Mouse (Mus musculus) testis, adult 10 weeks (tissue): ENCODE measurements around the gene Set. TPM values are rescaled to one million over a fixed set of nuclear protein-coding genes. Genes with fewer than 3 reads are reported as not detected.

Experiments used
- polyA plus RNA-seq: library from polyadenylated mRNA; stranded (reverse); fragments of 350-450 nt; fragmentation: Illumina TruSeq; extraction: RNeasy Lipid Tissue Mini Kit (QIAGEN cat#74804); gene quantifications from one replicate; pipeline ENCODE4 v1.2.3, GENCODE M21; 2014; ENCODE audit warnings: low read depth, low replicate concordance

Set gene
- 223 TPM for polyA plus RNA-seq

DNA sequence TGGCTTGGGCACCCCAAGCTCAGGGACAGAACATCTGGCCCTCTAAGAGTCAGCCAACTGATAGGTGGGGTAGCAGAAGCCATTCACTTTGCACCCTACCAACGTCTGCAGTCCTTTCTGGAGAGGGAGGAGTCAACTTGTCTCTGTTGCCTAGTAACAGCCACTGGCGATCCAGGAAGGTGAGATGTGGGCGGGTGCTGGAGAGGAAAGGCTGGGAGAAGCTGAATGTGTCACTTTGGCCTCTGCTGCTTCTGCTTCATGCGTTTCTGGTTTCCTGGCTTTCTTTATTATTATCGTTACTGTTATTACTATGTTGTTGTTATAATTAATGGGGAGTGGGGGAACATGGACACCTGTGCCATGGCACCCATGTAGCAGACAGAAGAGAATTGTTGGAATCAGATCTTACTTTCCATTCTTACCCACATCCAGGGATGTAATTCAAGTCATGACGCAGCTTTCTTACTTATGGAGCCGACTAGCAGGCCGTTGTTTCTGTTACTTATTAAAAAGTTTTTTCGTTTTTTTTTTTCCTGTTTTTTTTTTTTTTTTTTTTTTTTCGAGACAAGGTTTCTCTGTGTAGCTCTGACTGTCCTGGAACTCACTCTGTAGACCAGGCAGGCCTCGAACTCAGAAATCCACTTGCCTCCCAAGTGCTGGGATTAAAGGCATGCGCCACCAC is at the start of gene Set:
Set (plus strand) TSS at position 156 of the 682 bp plus-strand sequence.

DNA sequence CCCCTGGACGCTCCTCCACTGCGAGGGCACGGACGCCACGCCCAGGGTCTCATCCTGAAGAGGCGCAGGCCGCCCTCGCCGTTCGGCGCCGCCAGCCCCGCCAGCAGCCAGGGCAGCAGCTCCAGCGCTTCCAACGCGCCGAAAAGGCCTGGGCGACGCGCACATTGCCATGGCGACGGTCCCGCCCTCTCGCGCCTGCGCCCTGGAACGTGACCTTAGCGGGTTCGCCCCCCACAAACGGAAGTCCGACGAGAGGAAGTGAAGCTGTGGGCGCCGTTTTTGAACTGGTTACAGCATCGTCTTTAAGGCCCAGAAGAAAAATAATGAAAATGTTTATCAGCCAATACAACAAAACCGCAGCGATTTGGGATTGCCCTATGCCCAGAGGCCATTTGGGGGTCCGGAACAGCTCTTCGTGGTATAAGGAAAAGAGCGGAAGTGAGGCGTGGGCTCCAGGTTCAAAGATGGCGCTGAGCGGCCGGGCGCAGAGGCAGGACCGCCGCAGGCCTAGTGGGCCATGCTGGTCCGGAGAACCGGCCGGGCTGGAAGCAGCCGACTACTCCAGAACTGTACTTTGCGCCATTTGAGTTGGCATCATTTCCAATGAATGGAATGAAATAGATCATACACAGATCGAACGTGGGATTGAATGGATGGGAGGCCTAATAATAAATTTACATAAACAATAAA is 8.3 kb upstream of the Set start, which contains the start of gene Wdr34:
Wdr34 (minus strand) TSS at position 183 of the 690 bp plus-strand sequence.

DNA sequence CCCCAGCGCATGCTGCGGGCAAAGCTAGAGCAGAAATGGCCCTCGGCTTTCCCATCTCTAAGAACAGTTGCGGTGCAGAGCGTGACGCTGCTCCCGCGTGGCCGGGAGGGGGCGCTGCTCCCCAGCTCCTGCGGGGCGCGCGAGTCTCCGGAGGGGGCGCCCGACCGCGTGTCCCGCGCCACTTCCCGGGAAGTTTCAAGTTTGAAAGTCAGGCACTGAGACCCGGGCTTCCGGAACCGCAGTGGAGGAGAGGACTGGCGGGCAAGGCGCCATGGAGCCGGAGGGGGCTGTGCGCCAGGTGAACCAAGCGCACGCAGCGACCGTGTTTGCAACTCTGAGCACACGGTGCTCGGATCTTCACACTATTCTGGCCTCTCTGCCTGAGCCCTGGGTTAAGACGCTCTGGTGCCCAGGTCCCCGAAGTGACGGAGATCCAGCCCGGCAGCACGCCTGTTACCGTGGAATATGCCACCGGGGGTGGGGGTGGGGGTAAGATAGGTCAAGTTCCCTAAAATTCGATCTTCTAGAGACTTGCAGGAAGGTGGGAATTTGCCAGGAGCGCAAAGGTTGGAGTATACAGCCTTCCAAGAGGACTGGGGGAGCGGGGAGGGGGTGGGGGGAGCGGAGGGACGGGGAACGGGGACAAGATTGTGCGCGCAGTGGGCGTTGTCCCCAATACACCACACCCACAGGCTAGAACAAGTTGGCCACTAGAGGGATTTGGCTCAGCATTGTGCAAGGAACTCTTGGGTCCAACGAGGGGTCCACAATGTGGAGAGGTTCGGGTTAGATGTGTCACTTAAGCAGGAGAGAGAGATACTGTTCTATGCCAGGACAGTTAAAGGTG is 20.5 kb downstream of the Set start, which contains the start of gene Pkn3:
Pkn3 (plus strand) TSS at position 183 of the 847 bp plus-strand sequence.

DNA sequence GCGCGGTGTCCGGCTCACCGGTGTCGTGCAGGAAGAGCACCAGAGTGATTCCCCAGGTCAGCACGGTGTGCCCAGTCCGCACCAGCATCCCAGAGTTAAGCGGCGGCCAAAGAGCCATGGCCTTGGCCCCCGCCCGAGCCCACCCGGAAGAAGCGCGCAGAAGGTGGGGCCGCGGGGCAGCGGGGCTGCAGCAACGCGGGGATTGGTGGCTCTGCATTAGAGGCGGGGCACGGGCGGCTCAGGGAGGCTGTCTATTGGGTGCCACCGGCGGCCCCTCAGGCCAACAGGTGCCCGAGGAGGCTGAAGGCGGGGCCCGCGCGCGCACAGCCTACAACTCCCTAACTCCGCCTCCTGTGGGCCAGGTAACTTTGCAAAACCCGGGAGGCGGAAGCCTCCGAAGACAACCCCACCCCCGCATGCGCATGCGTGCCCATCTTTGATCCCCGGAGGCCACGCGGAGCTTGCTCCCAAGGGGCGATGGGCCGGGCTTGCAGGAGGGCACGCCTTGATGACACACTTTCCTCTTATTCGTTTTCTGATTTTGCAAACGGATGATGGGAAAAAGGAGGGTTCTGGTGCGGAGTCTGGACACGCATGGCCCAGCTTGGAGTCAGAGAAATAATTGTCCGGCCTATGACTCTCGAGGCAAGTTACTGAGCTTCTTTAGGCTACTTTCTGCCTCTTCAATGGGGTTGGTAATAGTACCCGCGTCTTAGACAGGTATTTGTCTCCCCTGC is 36.5 kb downstream of the Set start, which contains the start of gene Zdhhc12:
Zdhhc12 (minus strand) TSS at position 178 of the 737 bp plus-strand sequence.

Other genes with a start within 250 kb of the Set start
- gene Urm1, start 237.3 kb upstream of the Set start, polyA plus RNA-seq, result 5.2 TPM
- 1.3 TPM for gene Cercam, start 188.2 kb upstream of the Set start, polyA plus RNA-seq
- gene Odf2, start 168.2 kb upstream of the Set start, polyA plus RNA-seq, result 961 TPM
- gene Gle1, start 122.0 kb upstream of the Set start, polyA plus RNA-seq, result 22.6 TPM
- gene Sptan1, start 91.8 kb upstream of the Set start, polyA plus RNA-seq, result 52.6 TPM
- 3.7 TPM for gene Wdr34, start 8.5 kb upstream of the Set start, polyA plus RNA-seq
- gene Pkn3, start 20.3 kb downstream of the Set start, polyA plus RNA-seq, result 0.27 TPM
- gene Zdhhc12, start 36.3 kb downstream of the Set start, polyA plus RNA-seq, result 6.2 TPM
- gene Zer1, start 67.2 kb downstream of the Set start, polyA plus RNA-seq, result 3.9 TPM
- 7.8 TPM for gene Tbc1d13, start 76.4 kb downstream of the Set start, polyA plus RNA-seq
- gene Endog, start 114.1 kb downstream of the Set start, polyA plus RNA-seq, result not detected
- gene Spout1, start 121.1 kb downstream of the Set start, polyA plus RNA-seq, result 9.2 TPM
- 0.71 TPM for gene Kyat1, start 148.5 kb downstream of the Set start, polyA plus RNA-seq
- gene Lrrc8a, start 180.3 kb downstream of the Set start, polyA plus RNA-seq, result 0.77 TPM
- not detected for gene Gm28035, start 183.2 kb downstream of the Set start, polyA plus RNA-seq
- 0.41 TPM for gene Phyhd1, start 208.8 kb downstream of the Set start, polyA plus RNA-seq
- gene Gm28038, start 223.7 kb downstream of the Set start, polyA plus RNA-seq, result 16.6 TPM
- 2.2 TPM for gene Dolk, start 229.0 kb downstream of the Set start, polyA plus RNA-seq
- 107 TPM for gene Nup188, start 229.0 kb downstream of the Set start, polyA plus RNA-seq